Mouse (Mus musculus): ENCODE measurements around the gene Wdr62.

DNA sequence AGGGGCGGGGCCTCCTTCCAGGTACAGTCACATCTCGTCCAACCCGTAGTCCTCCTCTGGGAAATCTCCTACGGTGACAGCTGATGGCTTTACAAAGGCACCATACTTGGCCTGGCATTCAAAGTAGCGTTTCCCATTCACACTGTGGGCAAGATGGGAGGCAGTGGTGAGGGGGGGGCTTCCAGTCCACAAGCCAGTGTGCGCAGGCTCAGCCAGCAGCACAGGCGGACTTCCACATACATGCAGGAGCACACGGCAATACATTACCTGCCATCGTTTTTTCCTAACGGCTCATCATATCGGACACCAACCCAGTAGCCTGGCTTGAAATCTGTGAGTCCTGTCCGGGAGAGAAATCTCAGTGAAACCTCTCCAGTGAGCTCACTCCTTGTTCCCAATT, 56.0 kb downstream of the Wdr62 start:
- TF ChIP-seq CTCF (IDR thresholded peaks at IDR 0.05; ENCODE audit: low read depth) (no peak), EP300 (IDR thresholded peaks at IDR 0.05; ENCODE audit: low read depth) (no peak)
